Mouse (Mus musculus) lung, adult 2 months (tissue): Measurements from ENCODE around the gene Ncoa6.

Source experiments
- CTCF ChIP-seq: fragments of 200-500 bp; IDR thresholded peaks from 2 replicates; pipeline ENCODE4 v1.5.1; 2011; ENCODE audit warnings: mild to moderate bottlenecking, low read length, control low read depth; ENCODE audit not compliant: insufficient read depth
- POLR2A ChIP-seq: fragments of 200-500 bp; IDR thresholded peaks from 2 replicates; pipeline ENCODE4 v1.6.1; 2011; ENCODE audit warnings: low read depth, mild to moderate bottlenecking, control low read depth, low read length, borderline replicate concordance; ENCODE audit errors: extremely low read depth

DNA sequence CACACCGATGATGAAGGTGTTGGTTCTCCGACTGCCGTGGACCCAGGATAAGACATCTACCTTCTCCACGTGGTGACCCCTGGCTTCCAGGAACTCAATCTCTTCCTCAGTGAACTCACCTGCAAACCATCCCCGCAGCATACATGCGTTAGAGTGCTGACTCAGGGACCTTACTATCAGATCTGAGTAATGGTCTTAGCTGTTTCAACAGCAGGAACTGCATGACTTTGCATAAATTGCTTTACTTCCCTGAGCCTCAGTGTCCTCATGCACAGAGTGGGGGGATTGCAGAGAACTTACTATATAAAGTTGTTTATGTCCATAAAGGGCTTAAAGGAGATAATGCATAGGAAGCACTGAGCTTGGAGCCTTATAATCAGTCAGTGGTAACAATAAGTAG is 17.3 kb upstream of the Ncoa6 start:
- TF ChIP-seq CTCF (no peak), POLR2A (no peak)
